Mouse (Mus musculus) liver, postnatal 0 days (tissue): ENCODE data around the gene Gapdh.

Source experiments
- CTCF ChIP-seq: sonication (generic); IDR thresholded peaks from 2 replicates; pipeline ENCODE4 v1.5.1; 2016; ENCODE audit warnings: antibody characterized with exemption, low read depth
- EP300 ChIP-seq: IDR thresholded peaks from 2 replicates; pipeline ENCODE4 v1.6.1; 2016; ENCODE audit warnings: antibody characterized with exemption, low read depth, mild to moderate bottlenecking

- TF ChIP-seq CTCF: no peak
- TF ChIP-seq EP300: no peak
These were observed 22.4 kb downstream of the Gapdh start for GRCm38 (mm10) chr6:125143904-125144303.
